Mouse (Mus musculus) MN1 (cell line): ENCODE results near the gene Tcte1.

ENCODE experiments used
- DNase-seq: peaks from one replicate; pipeline ENCODE4 v3.0.0-alpha.2; 2016; ENCODE audit warnings: low spot score

Gene Tcte1

DNA sequence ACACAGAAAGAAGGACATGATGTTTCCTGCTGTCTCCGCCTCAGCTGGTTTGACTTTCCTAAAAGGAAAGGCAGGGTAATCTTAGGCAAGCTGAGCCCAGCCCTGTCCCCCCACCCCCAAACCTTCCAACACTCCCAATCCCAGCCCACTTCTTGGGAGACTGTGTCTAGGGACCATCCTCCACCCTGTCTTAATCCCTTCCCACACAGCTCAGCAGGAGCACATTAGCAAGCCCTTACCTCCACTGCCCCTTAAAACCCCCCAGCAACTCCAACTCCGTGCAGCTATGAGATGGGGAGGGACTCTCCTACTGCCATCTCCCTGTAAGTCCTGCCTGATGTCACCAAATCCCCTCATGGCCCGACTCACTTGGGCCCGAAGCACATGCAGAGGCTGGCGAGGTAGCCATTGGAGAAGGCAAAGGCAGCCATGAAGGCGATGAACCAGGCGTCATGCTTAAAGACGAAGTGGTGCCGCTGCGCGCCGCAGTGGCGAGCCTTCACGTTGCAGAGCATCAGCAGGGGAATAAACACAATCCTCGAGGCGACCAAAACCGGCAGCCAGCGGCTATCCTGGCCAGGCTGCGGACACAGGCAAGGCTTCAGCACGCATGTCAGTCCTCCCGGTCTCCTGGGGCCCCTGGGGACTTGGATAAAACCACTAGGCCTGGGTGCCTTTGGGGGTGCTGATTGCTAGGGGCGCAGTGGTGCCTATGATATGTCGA is 62.7 kb downstream of the Tcte1 start:
- DNase-seq, result no peak

DNA sequence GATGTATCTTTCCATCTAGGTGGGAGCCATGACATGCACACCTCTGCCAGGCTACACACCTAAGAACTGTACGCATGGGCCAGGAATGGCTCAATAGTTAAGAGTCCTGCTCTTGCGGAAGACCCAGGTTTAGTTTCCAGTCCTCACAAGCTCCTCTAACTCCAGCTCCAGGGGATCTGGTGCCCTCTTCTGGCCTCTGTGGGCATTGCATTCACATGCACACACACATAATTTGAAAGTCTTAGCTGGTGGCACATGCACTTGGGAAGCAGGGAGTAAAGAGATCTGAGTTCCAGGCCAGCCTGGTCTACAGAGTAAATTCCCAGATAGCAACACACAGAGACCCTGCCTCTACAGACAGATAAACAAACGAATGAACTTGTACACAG is 63.2 kb downstream of the Tcte1 start:
- peak; percentile 56 for DNase-seq

DNA sequence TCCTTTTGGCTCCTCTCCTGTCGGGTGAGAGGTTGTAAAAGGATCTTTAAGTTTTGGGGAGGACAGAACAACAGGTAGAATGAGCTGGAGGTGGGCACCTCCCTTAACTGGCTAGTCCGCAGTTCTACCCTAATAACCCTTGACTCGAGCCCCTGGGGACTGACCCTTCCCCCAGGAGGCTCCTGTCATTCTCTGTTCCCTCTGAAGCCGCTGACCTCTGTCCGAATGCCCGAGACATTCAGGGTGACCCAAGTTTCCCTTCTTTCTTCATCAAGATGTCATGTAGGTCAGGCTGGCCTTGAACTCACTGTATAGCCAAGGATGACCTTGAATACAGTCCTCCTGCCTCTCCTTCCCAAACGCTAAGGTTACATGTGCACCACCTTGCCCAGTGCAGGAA is 65.1 kb downstream of the Tcte1 start:
- DNase-seq, result no peak

DNA sequence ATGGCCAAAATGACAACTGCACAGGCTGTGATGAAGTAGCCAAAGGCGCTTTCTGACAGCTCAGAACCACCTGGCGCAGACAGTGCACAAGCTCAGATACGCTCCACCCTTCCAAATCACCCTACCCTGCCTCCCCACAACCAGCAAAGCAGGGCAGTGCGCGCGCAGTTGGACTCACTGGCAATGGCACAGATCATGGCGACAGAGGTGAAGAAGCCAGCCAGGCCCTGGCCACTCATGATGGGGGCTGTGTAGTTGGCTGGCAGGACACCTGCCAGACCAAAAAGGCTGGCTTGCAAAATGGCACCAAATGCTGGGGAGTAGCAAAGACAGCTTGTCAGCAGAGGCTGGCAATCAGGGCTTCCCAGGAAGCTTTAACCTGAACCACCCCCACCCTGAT is 66.0 kb downstream of the Tcte1 start:
- no peak for DNase-seq

DNA sequence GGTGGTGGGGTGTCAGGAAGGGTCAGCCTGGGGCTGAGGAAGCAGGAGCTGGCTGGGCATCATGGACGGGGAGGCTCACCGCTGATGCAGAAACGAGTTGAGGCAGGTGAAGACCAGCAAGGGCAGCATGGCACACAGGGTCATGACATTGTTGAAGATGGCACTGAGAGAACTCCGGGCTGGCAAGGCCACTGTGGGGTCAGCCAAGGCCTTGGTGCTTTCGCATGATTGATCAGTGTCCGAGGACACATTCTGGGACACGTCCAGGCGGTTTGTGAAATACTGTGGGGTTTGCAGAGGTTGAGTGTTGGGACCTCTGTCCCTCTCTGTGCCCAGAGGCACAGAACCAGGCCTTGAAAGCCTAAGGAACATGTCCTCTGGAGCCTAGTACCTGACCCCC is 66.6 kb downstream of the Tcte1 start:
- DNase-seq, result no peak

DNA sequence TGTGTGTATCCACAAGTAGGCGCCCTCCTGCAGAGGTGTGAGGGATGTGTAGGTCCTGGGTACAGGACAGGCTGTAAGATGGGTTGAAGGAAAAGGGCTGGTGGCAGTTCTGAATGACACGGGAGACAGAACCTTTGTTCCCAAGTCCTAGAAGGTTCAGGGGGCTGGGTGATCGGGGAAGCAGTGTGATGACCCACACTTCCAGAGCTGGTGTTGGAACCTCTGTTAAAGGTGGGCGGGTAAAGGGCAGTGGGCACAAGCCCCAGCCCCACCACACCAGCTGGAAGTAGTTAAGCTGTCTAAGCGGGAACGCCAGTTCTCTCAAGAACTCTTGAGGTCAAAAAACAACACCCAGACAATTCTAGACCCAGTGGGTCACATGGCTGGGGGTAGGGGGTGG is 67.2 kb downstream of the Tcte1 start:
- no peak for DNase-seq

DNA sequence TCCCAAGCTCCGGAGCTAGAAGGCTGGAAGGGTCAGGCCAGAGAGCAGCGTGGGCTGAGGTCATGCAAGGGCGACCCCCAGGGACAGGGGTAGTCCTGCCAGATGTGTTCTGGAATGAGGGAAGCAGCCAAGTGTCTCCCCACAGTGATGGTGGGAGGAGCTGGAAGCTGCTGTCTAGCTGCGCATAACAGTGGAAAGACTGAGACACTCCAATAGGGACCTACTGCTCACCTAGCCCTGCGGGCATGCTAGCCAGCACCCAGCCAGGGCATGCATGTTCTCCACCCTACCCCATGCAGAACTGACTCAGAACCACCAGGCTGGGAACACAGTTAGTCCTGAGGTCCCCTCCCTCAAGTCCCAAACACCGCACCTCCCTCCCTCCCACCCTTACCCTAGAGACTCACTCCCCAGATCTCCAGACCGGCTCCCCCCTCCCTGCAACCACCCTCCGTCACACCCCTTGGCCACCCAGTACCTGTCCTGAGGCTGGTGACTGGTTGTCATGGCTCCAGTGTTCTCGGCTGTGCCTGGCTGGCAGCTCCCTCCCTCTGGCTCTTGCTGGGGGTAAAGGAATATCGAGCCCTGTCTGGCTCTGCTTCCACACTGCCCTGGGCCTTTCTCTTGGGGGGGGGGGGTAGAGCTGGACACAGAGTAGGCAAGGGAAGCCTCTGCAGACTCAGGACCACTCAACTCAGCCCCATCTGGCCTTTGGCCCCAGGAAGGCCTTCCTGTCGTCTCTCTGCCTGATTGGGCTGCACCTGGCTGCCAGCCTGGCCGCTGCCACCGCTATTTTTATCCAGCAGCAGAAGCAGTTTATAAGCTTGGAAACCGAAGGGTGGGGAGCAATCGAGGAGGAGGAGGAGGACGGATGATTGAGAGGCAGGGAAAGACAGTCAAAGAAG is 68.7 kb downstream of the Tcte1 start:
- DNase-seq, result peak; percentile 51
